Mouse (Mus musculus) forebrain, embryonic 10.5 days (tissue): ENCODE data around the gene 4930470P17Rik. TPM values are rescaled to one million over a fixed set of nuclear protein-coding genes. Genes with fewer than 3 reads are reported as not detected.

ENCODE experiments used
- DNase-seq: peaks from one replicate; pipeline ENCODE4 v3.0.0-alpha.2; 2017; ENCODE audit warnings: low spot score; ENCODE audit errors: extremely low spot score
- H3K27ac ChIP-seq: fragments of 300-500 bp; sonication (generic); 2 replicates; pipeline ENCODE4 v1.5.1; 2016; ENCODE audit warnings: mild to moderate bottlenecking
- H3K27me3 ChIP-seq: fragments of 300-500 bp; sonication (generic); 2 replicates; pipeline ENCODE4 v1.6.1; 2016; ENCODE audit warnings: mild to moderate bottlenecking; ENCODE audit not compliant: poor library complexity, severe bottlenecking
- H3K36me3 ChIP-seq: fragments of 300-500 bp; sonication (generic); replicated peaks from 2 replicates; pipeline ENCODE4 v1.6.1; 2016; ENCODE audit warnings: mild to moderate bottlenecking, moderate library complexity
- H3K4me1 ChIP-seq: fragments of 300-500 bp; sonication (generic); 2 replicates; pipeline ENCODE4 v1.6.1; 2016
- H3K4me3 ChIP-seq: fragments of 300-500 bp; sonication (generic); 2 replicates; pipeline ENCODE4 v1.5.1; 2016; ENCODE audit warnings: mild to moderate bottlenecking, moderate library complexity
- H3K9me3 ChIP-seq: fragments of 300-500 bp; sonication (generic); 2 replicates; pipeline ENCODE4 v1.6.1; 2016; ENCODE audit warnings: mild to moderate bottlenecking, moderate library complexity
- WGBS: fragments of 180-500 bp; shearing (Covaris S2); methylation state at CpG from one replicate; pipeline ENCODE4 v1.1.7; 2016; 5-methylcytosine and 5-hydroxymethylcytosine counted together
- polyA plus RNA-seq: library from polyadenylated mRNA; unstranded; fragments of >200 nt; fragmentation: Nextera tagmentation; extraction: Ambion mirVana; gene quantifications from 2 replicates; pipeline ENCODE4 v1.2.1, GENCODE M21; 2016

Gene 4930470P17Rik
- polyA plus RNA-seq, 1 experiment from 2014 or later, result not detected

DNA sequence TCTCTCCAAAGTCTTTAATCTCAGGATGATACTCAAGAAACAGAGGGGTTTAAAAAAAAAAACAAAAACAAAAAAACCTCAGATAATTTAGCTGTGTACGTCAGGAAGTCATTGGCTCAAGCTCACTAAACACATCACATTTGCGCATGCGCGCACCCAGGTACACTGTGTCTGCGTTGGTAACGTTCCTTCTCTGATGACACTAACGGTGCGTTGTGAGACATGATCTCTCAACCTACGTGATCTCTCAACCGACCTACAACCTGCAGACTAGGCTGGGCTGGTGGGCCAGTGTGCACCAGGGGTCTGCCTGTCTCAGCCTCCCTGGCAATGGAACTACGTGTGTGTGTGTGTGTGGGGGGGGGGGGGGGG is 67.0 kb downstream of the 4930470P17Rik start:
- no peaks in the 10 kb centered on the region for H3K36me3 ChIP-seq

GRCm38 (mm10) chr2:170534116-170534802 is 67.6 kb downstream of the 4930470P17Rik start:
- H3K9me3 ChIP-seq, result no peaks in the 10 kb centered on the region
- H3K27ac ChIP-seq, result no peak overlapping the region
- 62% methylated on average over 12 of the region's 12 CpGs for WGBS
- no peaks in the 10 kb centered on the region for H3K36me3 ChIP-seq
- no peak overlapping the region for H3K4me3 ChIP-seq
- no peaks in the 10 kb centered on the region for H3K27me3 ChIP-seq
- H3K4me1 ChIP-seq, result peaks cover 4% of the 10 kb centered on the region; the same call in 1 of the 2 replicates
- DNase-seq, result no peak

More for the DNA sequence above, 67.0 kb downstream of the 4930470P17Rik start:
- Histone ChIP-seq H3K9me3 (no peaks in the 10 kb centered on the region), H3K4me1 (peaks cover 4% of the 10 kb centered on the region; the same call in 1 of the 2 replicates), H3K4me3 (no peak overlapping the region), H3K27me3 (no peaks in the 10 kb centered on the region), H3K27ac (no peak overlapping the region)
- DNase-seq, result no peak
- WGBS, result 96% methylated on average over 10 of the region's 11 CpGs

- DNase-seq, result no peak
- Histone ChIP-seq H3K36me3 (no peaks in the 10 kb centered on the region), H3K4me1 (peaks cover 4% of the 10 kb centered on the region; the same call in 1 of the 2 replicates), H3K27me3 (no peaks in the 10 kb centered on the region), H3K9me3 (no peaks in the 10 kb centered on the region), H3K4me3 (no peak overlapping the region), H3K27ac (no peak overlapping the region)
- WGBS, result 93% methylated on average over 3 of the region's 3 CpGs
These were observed 71.6 kb downstream of the 4930470P17Rik start for GRCm38 (mm10) chr2:170530256-170530655.

- Histone ChIP-seq H3K36me3 (no peaks in the 10 kb centered on the region), H3K27me3 (no peaks in the 10 kb centered on the region), H3K9me3 (no peaks in the 10 kb centered on the region), H3K4me3 (no peak overlapping the region), H3K4me1 (peaks cover 4% of the 10 kb centered on the region; the same call in 1 of the 2 replicates), H3K27ac (no peak overlapping the region)
- WGBS, result 87% methylated on average over 7 of the region's 7 CpGs
- DNase-seq, result no peak
These were observed 72.1 kb downstream of the 4930470P17Rik start for GRCm38 (mm10) chr2:170529766-170530165.

Other genes with a start within 250 kb of the 4930470P17Rik start
- gene Bcas1, start 174.2 kb downstream of the 4930470P17Rik start, polyA plus RNA-seq, result 0.49 and 0.50 TPM in 2 replicates
- 94.0 and 98.9 TPM in 2 replicates for gene Pfdn4, start 105.6 kb downstream of the 4930470P17Rik start, polyA plus RNA-seq
- gene Cyp24a1, start 104.9 kb downstream of the 4930470P17Rik start, polyA plus RNA-seq, result 0.05 TPM in 1 of 2 replicates, not detected in the other
- gene Dok5, start 129.8 kb upstream of the 4930470P17Rik start, polyA plus RNA-seq, result 4.6 and 6.1 TPM in 2 replicates